ENCODE assay signal across 9 mouse cellular contexts in genomic region chr7:142471884-142472570, GRCm38 (mm10). TPM values are rescaled to one million over a fixed set of nuclear protein-coding genes. Genes with fewer than 3 reads are reported as not detected.
DNase-seq lines count a peak whose midpoint lies in the region; ATAC-seq and TF ChIP-seq lines count a peak whose summit lies in the region.
"Had no signal": no experiment of that assay in that cellular context is flagged by ENCODE, and none has a peak within 500 bp of the region (broad histone marks: within the 10 kb centered on the region; RNA-seq: fewer than 3 reads in every experiment).

No protein-coding gene starts in this region.

- 0 out of 2 replicates have a peak, but pooled peaks have one; percentile 10 for TF ChIP-seq POLR2A in heart, adult 2 months (IDR thresholded peaks at IDR 0.05; ENCODE audit: insufficient read depth, low read depth, low read length)

- H3K9ac ChIP-seq in heart, adult 2 months (ENCODE audit: low read depth, low read length): peak overlapping the region; percentile 21; the same call in 1 of the 2 replicates
- H3K9ac ChIP-seq in limb, embryonic 15.5 days: peak overlapping the region; percentile 23; the same call in 1 of the 2 replicates

- peaks cover 23% of the 10 kb centered on the region for H3K4me1 ChIP-seq in heart, adult 2 months (ENCODE audit: control insufficient read depth, insufficient read depth, low read length)
- H3K4me1 ChIP-seq in limb, embryonic 15.5 days: peaks cover 56% of the 10 kb centered on the region

- peak overlapping the region; percentile 75 for H3K27ac ChIP-seq in heart, adult 2 months
- H3K27ac ChIP-seq in limb, embryonic 15.5 days: peak overlapping the region; percentile 83

- ATAC-seq in limb, embryonic 15.5 days (ENCODE audit: insufficient number of reproducible peaks, low FRiP score, low TSS enrichment, low read depth): 0 out of 2 replicates have a peak, but pooled peaks have one; percentile 5

- H3K79me2 ChIP-seq in heart, adult 2 months (replicated peaks; ENCODE audit: control insufficient read depth, insufficient read depth, low read length): no peaks in the 10 kb centered on the region

- 36% methylated on average over 15 of the region's 15 CpGs for WGBS in heart, adult 2 months
- WGBS in limb, embryonic 15.5 days: 27% methylated on average over 15 of the region's 15 CpGs

- no peaks in the 10 kb centered on the region for H3K9me3 ChIP-seq in limb, embryonic 15.5 days

- peak; percentile 70; the same call in 1 of the 2 replicates for TF ChIP-seq EP300 in heart, adult 2 months (IDR thresholded peaks at IDR 0.05; ENCODE audit: insufficient read depth, low read depth, low read length)

- no peak overlapping the region for H3K4me3 ChIP-seq in heart, adult 2 months
- H3K4me3 ChIP-seq in limb, embryonic 15.5 days: peak overlapping the region; percentile 15

- intact Hi-C loops in heart, postnatal 25 days (cut with DNase I): no loop called here
- intact Hi-C loops in heart, adult 2 months (cut with DNase I): no loop called here

- H3K4me2 ChIP-seq in limb, embryonic 15.5 days: peak overlapping the region; percentile 34

- H3K27me3 ChIP-seq in heart, adult 2 months (ENCODE audit: control insufficient read depth, insufficient read depth, low read length): no peaks in the 10 kb centered on the region
- no peaks in the 10 kb centered on the region for H3K27me3 ChIP-seq in limb, embryonic 15.5 days

- H3K36me3 ChIP-seq in heart, adult 2 months (ENCODE audit: control insufficient read depth, insufficient read depth, low read length): no peaks in the 10 kb centered on the region
- H3K36me3 ChIP-seq in limb, embryonic 15.5 days: no peaks in the 10 kb centered on the region

- no peak for TF ChIP-seq CTCF in heart, adult 2 months (IDR thresholded peaks at IDR 0.05)

- DNase-seq in heart, adult 18-20 months: peak; percentile 65 to 72
- no peak for DNase-seq in heart, postnatal 25 days (ENCODE audit: low spot score)
- DNase-seq in adrenal gland, postnatal 14 days: peak; percentile 52
- peak; percentile 66 to 77 for DNase-seq in heart, adult 2 months
- DNase-seq in frontal cortex, adult 2 months (ENCODE audit: extremely low spot score in 1 of 2, low spot score in 1 of 2): no peak
- no peak for DNase-seq in frontal cortex, postnatal 10 days (ENCODE audit: low spot score in 2 of 2)
- no peak for DNase-seq in B cell, adult 2 months

RNA-seq across cellular contexts. Expression of gene Lsp1, which starts 11.4 kb away (rescaled TPM):
- total RNA-seq in heart, adult 18-20 months (2021): 10 to 100 TPM; 24.7 to 33.1 TPM
- total RNA-seq in heart, postnatal 25 days (2021): 10 to 100 TPM; 43.7 to 48.1 TPM
- 20.4 and 52.3 TPM in 2 replicates for total RNA-seq in adrenal gland, postnatal 14 days (2021)
- 10 to 100 TPM; 28.4 to 35.0 TPM for total RNA-seq in heart, adult 2 months (2021)
- 96.6 and 107 TPM in 2 replicates for polyA plus RNA-seq in heart, adult 2 months (2012; rRNA removed)
- 57.3 and 63.3 TPM in 2 replicates for polyA plus RNA-seq in limb, embryonic 15.5 days (2015; fragmentation: Nextera tagmentation; extraction: Ambion mirVana)
- 11.0 and 11.2 TPM in 2 replicates for polyA plus RNA-seq in frontal cortex, adult 2 months (2012; rRNA removed)

RNA-seq across cellular contexts. Expression of gene Tnnt3, which starts 26.6 kb away (rescaled TPM):
- under 1 TPM in 1 of 2 experiments, not detected in 1; 0.67 TPM for total RNA-seq in heart, adult 18-20 months (2021)
- 1 to 10 TPM in 1 of 2 experiments, not detected in 1; 2.0 TPM for total RNA-seq in heart, postnatal 25 days (2021)
- 1.1 and 1.8 TPM in 2 replicates for total RNA-seq in adrenal gland, postnatal 14 days (2021)
- total RNA-seq in heart, adult 2 months (2021): 1 to 10 TPM; 1.1 to 1.3 TPM
- polyA plus RNA-seq in heart, adult 2 months (2012; rRNA removed): 1.8 TPM in 1 of 2 replicates, not detected in the other
- polyA plus RNA-seq in limb, embryonic 15.5 days (2015; fragmentation: Nextera tagmentation; extraction: Ambion mirVana): 154 and 517 TPM in 2 replicates
- 0.50 and 1.8 TPM in 2 replicates for polyA plus RNA-seq in frontal cortex, adult 2 months (2012; rRNA removed)

RNA-seq across cellular contexts. Expression of gene Tnni2, which starts 30.4 kb away (rescaled TPM):
- total RNA-seq in heart, adult 18-20 months (2021): 1 to 10 TPM; 1.8 to 2.6 TPM
- total RNA-seq in heart, postnatal 25 days (2021): 1 to 10 TPM; 4.4 to 7.1 TPM
- 0.56 and 0.67 TPM in 2 replicates for total RNA-seq in adrenal gland, postnatal 14 days (2021)
- 1 to 10 TPM; 2.7 to 3.0 TPM for total RNA-seq in heart, adult 2 months (2021)
- 5.9 and 7.5 TPM in 2 replicates for polyA plus RNA-seq in heart, adult 2 months (2012; rRNA removed)
- polyA plus RNA-seq in limb, embryonic 15.5 days (2015; fragmentation: Nextera tagmentation; extraction: Ambion mirVana): 136 and 529 TPM in 2 replicates
- 1.7 and 2.0 TPM in 2 replicates for polyA plus RNA-seq in frontal cortex, adult 2 months (2012; rRNA removed)

RNA-seq across cellular contexts. Expression of gene Syt8, which starts 37.4 kb away (rescaled TPM):
- total RNA-seq in heart, adult 18-20 months (2021): not detected
- not detected for total RNA-seq in heart, postnatal 25 days (2021)
- total RNA-seq in adrenal gland, postnatal 14 days (2021): not detected in 2 replicates
- total RNA-seq in heart, adult 2 months (2021): not detected
- polyA plus RNA-seq in heart, adult 2 months (2012; rRNA removed): not detected in 2 replicates
- polyA plus RNA-seq in limb, embryonic 15.5 days (2015; fragmentation: Nextera tagmentation; extraction: Ambion mirVana): 6.3 and 6.7 TPM in 2 replicates
- not detected in 2 replicates for polyA plus RNA-seq in frontal cortex, adult 2 months (2012; rRNA removed)
- polyA plus RNA-seq: cortical plate, adult 2 months had no signal

Comparison
In these comparisons a context has a peak if more than half of its experiments do, and no peak if none do; other contexts are left out.
1. DNase-seq: peak in heart, adult 18-20 months (2 of 2), adrenal gland, postnatal 14 days (single experiment) and heart, adult 2 months (2 of 2); none in heart, postnatal 25 days (single experiment), frontal cortex, adult 2 months (0 of 2), frontal cortex, postnatal 10 days (0 of 2) and B cell, adult 2 months (0 of 2).